Mouse (Mus musculus): ENCODE data around the gene Gpr62.

DNA sequence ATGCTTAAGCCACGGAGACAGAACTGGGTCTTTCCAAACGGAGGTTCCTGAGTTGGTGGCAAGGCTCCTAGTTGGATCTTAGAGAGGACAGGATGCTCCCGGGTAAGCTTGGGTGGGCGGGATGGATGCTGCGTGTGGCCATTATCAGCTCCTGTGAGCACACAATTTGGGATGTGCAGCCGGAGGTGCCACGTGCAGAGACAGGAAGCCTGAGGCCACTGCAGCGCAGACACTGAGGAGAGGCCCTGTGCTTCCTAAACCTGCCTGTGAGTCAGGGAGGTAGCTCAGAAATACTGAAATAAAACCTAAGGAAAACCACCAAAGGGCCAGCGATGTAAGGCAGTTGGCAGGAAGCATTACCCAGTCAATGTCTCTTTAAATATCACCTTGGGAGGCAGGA is 4.0 kb upstream of the Gpr62 start:
- no peak for TF ChIP-seq CTCF (IDR thresholded peaks at IDR 0.05; ENCODE audit: low read depth)
- no peak for TF ChIP-seq EP300 (optimal IDR thresholded peaks at IDR 0.05)

Measured in stomach, postnatal 0 days (tissue).